Mouse (Mus musculus): Measurements from ENCODE around the gene Il7r. TPM values are rescaled to one million over a fixed set of nuclear protein-coding genes. Genes with fewer than 3 reads are reported as not detected.
"Not testable (repeated sequence)": the region's sequence is repeated elsewhere in the genome, so short reads cannot be mapped to it uniquely, and the experiment has no call there.

Gene Il7r
- polyA plus RNA-seq (2014; fragmentation: Nextera tagmentation; extraction: Ambion mirVana) = 0.13 and 0.31 TPM in 2 replicates

DNA sequence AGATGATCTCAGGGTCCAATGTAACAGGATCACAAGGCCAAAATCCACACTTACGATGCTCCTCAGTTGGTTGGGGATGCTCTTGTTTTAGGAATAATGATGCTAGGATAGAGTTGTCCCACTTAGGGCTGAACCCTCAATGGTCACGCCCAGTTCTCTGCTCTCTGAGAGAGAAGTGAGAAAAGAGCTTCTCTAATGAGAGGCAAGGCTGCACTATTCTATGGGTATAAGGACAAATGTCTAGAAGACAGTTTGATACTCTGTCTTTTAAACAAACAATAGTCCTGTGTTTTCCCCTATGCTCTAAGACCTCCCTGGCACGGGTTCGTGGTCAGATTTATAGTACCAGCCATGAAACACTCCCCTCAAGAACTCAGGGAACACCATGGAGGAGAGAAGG is at the start of gene Il7r:
Il7r (minus strand) TSS at position 101 of the 400 bp plus-strand sequence.
- WGBS = 82% methylated on average over 4 of the region's 4 CpGs
- ATAC-seq (ENCODE audit: low read depth) = no peak
- Histone ChIP-seq H3K36me3 (ENCODE audit: control insufficient read depth, insufficient read depth, low read length) (no peaks in the 10 kb centered on the region), H3K4me1 (ENCODE audit: control insufficient read depth, insufficient read depth, low read length) (no peaks in the 10 kb centered on the region), H3K27me3 (ENCODE audit: control insufficient read depth, insufficient read depth, low read length) (no peaks in the 10 kb centered on the region), H3K9ac (replicated peaks; ENCODE audit: low read depth, low read length) (no peak within 1 kb of the TSS), H3K4me3 (ENCODE audit: low read depth, low read length) (no peak within 1 kb of the TSS), H3K9me3 (ENCODE audit: control insufficient read depth, low read length) (no peaks in the 10 kb centered on the region), H3K4me2 (ENCODE audit: low read depth, low read length) (no peak within 1 kb of the TSS), H3K27ac (ENCODE audit: low read depth, low read length) (no peak within 1 kb of the TSS)

DNA sequence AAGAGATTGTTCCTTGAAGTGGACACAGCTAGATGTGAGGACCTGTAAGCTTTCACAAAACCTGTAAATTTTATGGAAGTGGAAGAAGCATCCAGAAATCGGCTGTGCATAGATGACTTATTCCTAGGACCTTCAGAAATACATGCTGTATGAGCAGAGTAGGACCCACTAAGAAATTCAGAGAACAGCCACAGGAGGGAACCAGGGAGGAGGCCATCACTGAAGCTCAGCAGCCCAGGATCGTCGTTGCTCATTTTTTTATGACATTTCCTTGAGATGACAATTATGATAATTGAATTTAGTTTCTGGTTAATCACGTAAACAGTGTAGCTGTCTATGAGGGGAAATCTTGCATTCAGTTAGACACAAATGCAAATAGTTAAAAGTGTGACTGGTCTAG is 47.3 kb upstream of the Il7r start:
- WGBS = 84% methylated on average over 4 of the region's 4 CpGs
- H3K4me2 ChIP-seq (ENCODE audit: low read depth, low read length) = no peak overlapping the region
- H3K27me3 ChIP-seq (ENCODE audit: control insufficient read depth, insufficient read depth, low read length) = no peaks in the 10 kb centered on the region

DNA sequence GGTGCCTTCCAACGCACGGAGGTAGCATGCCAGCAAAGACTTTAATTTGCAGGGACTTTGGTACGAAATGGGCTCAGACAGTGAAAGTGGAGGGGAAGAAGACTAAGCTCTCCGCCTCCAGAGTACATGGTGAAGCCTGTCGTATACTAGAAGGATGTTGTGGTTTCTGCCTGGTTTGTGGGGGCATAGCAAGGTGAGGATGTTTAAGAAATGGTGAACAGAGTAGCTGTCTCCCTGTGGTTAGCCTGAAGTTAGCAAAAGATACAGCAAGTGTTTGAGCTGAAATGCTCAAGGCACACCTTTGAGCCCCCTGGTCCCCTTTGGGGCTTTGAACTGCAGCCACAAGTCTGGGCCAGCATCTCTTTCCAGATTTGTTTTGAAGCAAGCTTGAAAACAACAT is 44.8 kb upstream of the Il7r start:
- Histone ChIP-seq H3K9ac (replicated peaks; ENCODE audit: low read depth, low read length) (no peak overlapping the region), H3K4me3 (ENCODE audit: low read depth, low read length) (no peak overlapping the region), H3K27ac (ENCODE audit: low read depth, low read length) (no peak overlapping the region), H3K36me3 (ENCODE audit: control insufficient read depth, insufficient read depth, low read length) (no peaks in the 10 kb centered on the region), H3K4me1 (ENCODE audit: control insufficient read depth, insufficient read depth, low read length) (no peaks in the 10 kb centered on the region), H3K27me3 (ENCODE audit: control insufficient read depth, insufficient read depth, low read length) (no peaks in the 10 kb centered on the region), H3K4me2 (ENCODE audit: low read depth, low read length) (no peak overlapping the region), H3K9me3 (ENCODE audit: control insufficient read depth, low read length) (no peaks in the 10 kb centered on the region)
- no peak for ATAC-seq (ENCODE audit: low read depth)
- 91% methylated on average over 5 of the region's 5 CpGs for WGBS

More for the DNA sequence above, 47.3 kb upstream of the Il7r start:
- no peak for ATAC-seq (ENCODE audit: low read depth)
- Histone ChIP-seq H3K9ac (replicated peaks; ENCODE audit: low read depth, low read length) (no peak overlapping the region), H3K36me3 (ENCODE audit: control insufficient read depth, insufficient read depth, low read length) (no peaks in the 10 kb centered on the region), H3K4me1 (ENCODE audit: control insufficient read depth, insufficient read depth, low read length) (no peaks in the 10 kb centered on the region), H3K27ac (ENCODE audit: low read depth, low read length) (no peak overlapping the region), H3K9me3 (ENCODE audit: control insufficient read depth, low read length) (no peaks in the 10 kb centered on the region), H3K4me3 (ENCODE audit: low read depth, low read length) (no peak overlapping the region)

DNA sequence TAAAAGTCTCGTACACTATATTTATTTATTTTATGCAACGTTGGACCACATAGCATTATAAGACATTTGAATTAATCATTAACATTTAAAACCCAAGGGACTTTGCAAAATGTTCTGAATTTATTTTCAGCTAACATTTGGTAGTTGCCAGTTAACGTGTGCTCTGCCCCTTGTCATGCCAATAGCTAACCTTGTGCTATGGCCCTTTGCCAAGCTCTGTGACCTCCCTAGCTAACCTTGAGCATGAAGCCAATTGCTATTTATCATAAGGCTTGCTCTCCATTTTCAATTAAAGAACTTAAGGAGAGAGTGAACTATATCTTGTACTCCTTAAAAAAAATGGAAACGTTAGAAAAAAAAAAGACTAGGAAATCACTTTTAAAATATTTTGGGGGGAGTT is 43.4 kb upstream of the Il7r start:
- Histone ChIP-seq H3K4me2 (ENCODE audit: low read depth, low read length) (no peak overlapping the region), H3K4me1 (ENCODE audit: control insufficient read depth, insufficient read depth, low read length) (no peaks in the 10 kb centered on the region), H3K27ac (ENCODE audit: low read depth, low read length) (no peak overlapping the region), H3K36me3 (ENCODE audit: control insufficient read depth, insufficient read depth, low read length) (no peaks in the 10 kb centered on the region), H3K4me3 (ENCODE audit: low read depth, low read length) (no peak overlapping the region), H3K9ac (replicated peaks; ENCODE audit: low read depth, low read length) (no peak overlapping the region), H3K9me3 (ENCODE audit: control insufficient read depth, low read length) (no peaks in the 10 kb centered on the region), H3K27me3 (ENCODE audit: control insufficient read depth, insufficient read depth, low read length) (no peaks in the 10 kb centered on the region)
- WGBS = 86% methylated on average over 4 of the region's 4 CpGs
- no peak for ATAC-seq (ENCODE audit: low read depth)

DNA sequence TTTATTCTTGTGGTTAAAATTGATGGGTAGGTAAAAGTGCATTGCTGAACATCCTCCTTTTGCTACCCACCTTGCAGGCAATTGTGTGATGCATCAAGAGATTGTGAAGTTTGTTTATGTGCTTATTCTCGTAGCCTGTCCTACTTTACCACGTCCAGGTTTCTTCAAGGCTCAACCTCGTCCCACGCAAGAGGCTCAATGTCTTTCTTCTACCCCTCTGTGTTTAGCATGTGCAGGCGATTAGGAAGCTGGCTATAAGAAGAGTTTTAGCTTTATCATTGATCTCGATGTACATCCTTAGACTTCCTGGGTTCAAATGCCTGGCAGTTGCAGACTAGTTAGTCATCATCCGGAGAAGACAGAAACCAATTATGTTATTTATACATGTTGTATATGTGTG is 42.7 kb upstream of the Il7r start:
- Histone ChIP-seq H3K4me1 (ENCODE audit: control insufficient read depth, insufficient read depth, low read length) (no peaks in the 10 kb centered on the region), H3K27ac (ENCODE audit: low read depth, low read length) (no peak overlapping the region), H3K9me3 (ENCODE audit: control insufficient read depth, low read length) (no peaks in the 10 kb centered on the region), H3K4me3 (ENCODE audit: low read depth, low read length) (no peak overlapping the region), H3K4me2 (ENCODE audit: low read depth, low read length) (no peak overlapping the region), H3K27me3 (ENCODE audit: control insufficient read depth, insufficient read depth, low read length) (no peaks in the 10 kb centered on the region), H3K9ac (replicated peaks; ENCODE audit: low read depth, low read length) (no peak overlapping the region), H3K36me3 (ENCODE audit: control insufficient read depth, insufficient read depth, low read length) (no peaks in the 10 kb centered on the region)
- WGBS = 92% methylated on average over 7 of the region's 7 CpGs
- no peak for ATAC-seq (ENCODE audit: low read depth)

DNA sequence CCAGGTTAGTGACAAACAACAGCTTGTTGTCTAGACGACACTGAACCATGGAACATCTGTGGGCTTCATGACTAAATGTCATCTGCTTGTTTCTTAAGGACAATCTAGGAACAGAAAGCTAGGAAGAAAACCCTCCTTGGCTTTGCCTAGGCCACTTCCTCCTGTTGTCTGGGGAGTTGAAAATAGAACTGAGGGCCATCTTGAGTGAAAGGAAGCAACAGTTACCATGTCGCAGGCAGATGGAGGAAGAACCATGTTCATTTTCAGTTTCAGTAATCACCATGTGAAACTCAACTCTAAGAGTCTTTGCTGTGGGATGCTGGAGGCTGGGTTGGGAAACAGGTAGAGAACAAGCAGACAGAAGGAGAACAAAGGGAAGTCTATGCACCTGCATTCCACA is 41.9 kb upstream of the Il7r start:
- no peak for ATAC-seq (ENCODE audit: low read depth)

DNA sequence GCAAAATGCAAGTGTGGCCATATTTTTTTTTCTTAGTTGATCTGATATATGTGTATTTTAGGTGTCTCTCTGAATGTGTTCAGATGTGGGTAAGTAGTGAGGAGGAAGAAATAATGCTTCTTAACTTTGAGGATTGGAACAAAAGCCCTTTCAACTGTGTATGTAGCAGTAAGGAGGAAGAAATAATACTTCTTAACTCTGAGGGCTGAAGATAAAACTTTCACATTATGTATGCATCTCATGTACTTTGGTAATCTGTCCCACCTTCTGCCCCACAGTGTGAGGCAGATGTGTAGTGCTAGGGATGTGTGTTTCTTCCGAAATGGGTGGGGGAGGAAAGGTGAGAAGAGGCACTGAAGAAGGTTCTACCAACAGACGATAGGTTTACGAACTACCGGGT is 37.3 kb upstream of the Il7r start:
- Histone ChIP-seq H3K27me3 (ENCODE audit: control insufficient read depth, insufficient read depth, low read length) (no peaks in the 10 kb centered on the region), H3K4me3 (ENCODE audit: low read depth, low read length) (no peak overlapping the region), H3K4me2 (ENCODE audit: low read depth, low read length) (no peak overlapping the region), H3K9ac (replicated peaks; ENCODE audit: low read depth, low read length) (no peak overlapping the region), H3K36me3 (ENCODE audit: control insufficient read depth, insufficient read depth, low read length) (no peaks in the 10 kb centered on the region), H3K27ac (ENCODE audit: low read depth, low read length) (no peak overlapping the region), H3K9me3 (ENCODE audit: control insufficient read depth, low read length) (no peaks in the 10 kb centered on the region), H3K4me1 (ENCODE audit: control insufficient read depth, insufficient read depth, low read length) (no peaks in the 10 kb centered on the region)
- ATAC-seq (ENCODE audit: low read depth) = no peak
- 94% methylated on average over 4 of the region's 4 CpGs for WGBS

More for the DNA sequence above, 41.9 kb upstream of the Il7r start:
- Histone ChIP-seq H3K36me3 (ENCODE audit: control insufficient read depth, insufficient read depth, low read length) (no peaks in the 10 kb centered on the region), H3K27me3 (ENCODE audit: control insufficient read depth, insufficient read depth, low read length) (no peaks in the 10 kb centered on the region), H3K4me2 (ENCODE audit: low read depth, low read length) (no peak overlapping the region), H3K4me3 (ENCODE audit: low read depth, low read length) (no peak overlapping the region), H3K9me3 (ENCODE audit: control insufficient read depth, low read length) (no peaks in the 10 kb centered on the region), H3K27ac (ENCODE audit: low read depth, low read length) (no peak overlapping the region), H3K4me1 (ENCODE audit: control insufficient read depth, insufficient read depth, low read length) (no peaks in the 10 kb centered on the region), H3K9ac (replicated peaks; ENCODE audit: low read depth, low read length) (no peak overlapping the region)
- 86% methylated on average over 2 of the region's 2 CpGs for WGBS

DNA sequence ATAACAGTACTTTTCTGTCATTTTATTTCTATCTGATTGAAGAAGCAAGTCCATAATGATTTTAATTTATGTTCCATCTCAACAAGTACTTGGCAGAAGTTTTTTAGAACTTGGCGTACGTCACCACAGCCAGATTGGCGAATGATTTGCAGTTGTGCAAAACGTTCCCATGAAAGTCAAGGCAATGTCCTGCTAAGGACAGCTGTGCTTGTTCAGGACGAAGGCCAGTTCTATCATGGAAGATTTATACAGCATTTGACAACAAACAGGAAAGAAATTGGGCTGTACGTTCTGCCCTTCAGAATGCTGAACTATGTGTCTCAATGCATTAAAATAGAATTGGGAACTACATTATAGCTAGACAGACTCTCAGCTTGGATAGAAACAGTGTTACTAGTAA is 35.4 kb upstream of the Il7r start:
- Histone ChIP-seq H3K4me2 (ENCODE audit: low read depth, low read length) (no peak overlapping the region), H3K4me3 (ENCODE audit: low read depth, low read length) (no peak overlapping the region), H3K36me3 (ENCODE audit: control insufficient read depth, insufficient read depth, low read length) (no peaks in the 10 kb centered on the region), H3K9me3 (ENCODE audit: control insufficient read depth, low read length) (no peaks in the 10 kb centered on the region), H3K27me3 (ENCODE audit: control insufficient read depth, insufficient read depth, low read length) (no peaks in the 10 kb centered on the region), H3K4me1 (ENCODE audit: control insufficient read depth, insufficient read depth, low read length) (no peaks in the 10 kb centered on the region), H3K27ac (ENCODE audit: low read depth, low read length) (no peak overlapping the region), H3K9ac (replicated peaks; ENCODE audit: low read depth, low read length) (no peak overlapping the region)
- ATAC-seq (ENCODE audit: low read depth) = no peak
- WGBS = 74% methylated on average over 6 of the region's 6 CpGs

DNA sequence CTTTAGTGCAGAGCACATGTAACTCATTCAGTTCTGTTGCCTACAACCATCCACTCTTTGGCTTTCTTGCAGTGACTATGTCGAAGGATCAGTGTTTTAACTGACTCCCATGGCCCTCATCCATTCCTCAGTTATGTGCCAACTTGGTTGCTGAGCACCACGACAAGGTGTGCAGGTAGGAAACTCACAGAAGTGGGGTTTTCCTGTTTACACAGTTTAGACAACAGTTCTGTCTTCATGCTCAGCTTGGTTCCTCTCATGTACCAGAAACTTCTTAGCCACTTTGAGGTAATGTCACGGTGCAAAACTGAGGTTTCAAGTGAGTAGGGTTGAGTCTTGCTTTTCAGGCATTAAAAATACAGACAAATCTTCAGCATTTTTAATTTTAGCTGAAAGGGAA is 34.2 kb upstream of the Il7r start:
- Histone ChIP-seq H3K27ac (ENCODE audit: low read depth, low read length) (no peak overlapping the region), H3K27me3 (ENCODE audit: control insufficient read depth, insufficient read depth, low read length) (no peaks in the 10 kb centered on the region), H3K9me3 (ENCODE audit: control insufficient read depth, low read length) (no peaks in the 10 kb centered on the region), H3K9ac (replicated peaks; ENCODE audit: low read depth, low read length) (no peak overlapping the region), H3K4me2 (ENCODE audit: low read depth, low read length) (no peak overlapping the region), H3K36me3 (ENCODE audit: control insufficient read depth, insufficient read depth, low read length) (no peaks in the 10 kb centered on the region), H3K4me3 (ENCODE audit: low read depth, low read length) (no peak overlapping the region), H3K4me1 (ENCODE audit: control insufficient read depth, insufficient read depth, low read length) (no peaks in the 10 kb centered on the region)
- ATAC-seq (ENCODE audit: low read depth) = no peak
- 83% methylated on average over 3 of the region's 3 CpGs for WGBS

DNA sequence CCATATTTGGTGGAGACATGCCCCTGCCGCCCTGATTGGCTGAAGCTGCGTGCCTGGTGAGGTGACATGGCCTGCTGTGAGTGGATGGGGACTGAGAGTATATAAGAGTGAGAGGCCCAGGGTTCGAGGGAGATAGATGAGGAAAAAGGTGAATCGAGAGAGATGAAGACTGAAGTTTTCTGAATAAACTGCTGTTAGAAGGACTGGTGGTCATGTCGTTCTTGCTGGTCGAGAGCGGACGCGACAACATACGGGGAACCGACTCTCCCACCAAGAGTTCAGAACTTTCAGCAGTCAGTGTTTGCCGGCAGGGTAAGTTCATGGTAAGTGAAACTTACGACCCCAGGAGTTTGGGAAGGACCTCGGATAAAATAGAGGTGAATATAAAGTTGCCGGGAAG is 27.3 kb upstream of the Il7r start:
- H3K4me1 ChIP-seq (ENCODE audit: control insufficient read depth, insufficient read depth, low read length); H3K27me3 ChIP-seq (ENCODE audit: control insufficient read depth, insufficient read depth, low read length); H3K4me2 ChIP-seq (ENCODE audit: low read depth, low read length); H3K9ac ChIP-seq (replicated peaks; ENCODE audit: low read depth, low read length); H3K9me3 ChIP-seq (ENCODE audit: control insufficient read depth, low read length); H3K36me3 ChIP-seq (ENCODE audit: control insufficient read depth, insufficient read depth, low read length); H3K27ac ChIP-seq (ENCODE audit: low read depth, low read length); H3K4me3 ChIP-seq (ENCODE audit: low read depth, low read length); ATAC-seq (ENCODE audit: low read depth): not testable (repeated sequence)
- 94% methylated on average over 13 of the region's 15 CpGs for WGBS
